Mouse (Mus musculus): ENCODE measurements at regions not wholly inside any gene's neighbourhood (a gene's known extent, or its start where the extent isn't known, plus 50 kb on each side); places are given as distances from the start of the nearest gene placed in this dataset.

- no peak overlapping the region for H3K9ac ChIP-seq
- H3K36me3 ChIP-seq (replicated peaks) = no peaks in the 10 kb centered on the region
- H3K4me3 ChIP-seq (replicated peaks) = no peak overlapping the region
- no peak overlapping the region for H3K4me2 ChIP-seq
- ATAC-seq (ENCODE audit: low FRiP score) = peak; percentile 57; the same call in 1 of the 2 replicates
- no peaks in the 10 kb centered on the region for H3K27me3 ChIP-seq
- H3K9me3 ChIP-seq = no peaks in the 10 kb centered on the region
- WGBS = 53% methylated on average over 2 of the region's 2 CpGs
- H3K4me1 ChIP-seq = no peaks in the 10 kb centered on the region
- no peak overlapping the region for H3K27ac ChIP-seq
Measured at GRCm38 (mm10) chr1:28677700-28678099, 102.4 kb downstream of the Gm597 start.

- Histone ChIP-seq H3K36me3 (replicated peaks) (no peaks in the 10 kb centered on the region), H3K4me2 (no peak overlapping the region), H3K27me3 (no peaks in the 10 kb centered on the region), H3K27ac (no peak overlapping the region), H3K4me1 (no peaks in the 10 kb centered on the region), H3K9me3 (no peaks in the 10 kb centered on the region), H3K9ac (no peak overlapping the region), H3K4me3 (replicated peaks) (no peak overlapping the region)
- no peak for ATAC-seq (ENCODE audit: low FRiP score)
- WGBS = 58% methylated on average over 1 of the region's 1 CpGs
Measured at GRCm38 (mm10) chr1:28675336-28675735, 104.7 kb downstream of the Gm597 start.

DNA sequence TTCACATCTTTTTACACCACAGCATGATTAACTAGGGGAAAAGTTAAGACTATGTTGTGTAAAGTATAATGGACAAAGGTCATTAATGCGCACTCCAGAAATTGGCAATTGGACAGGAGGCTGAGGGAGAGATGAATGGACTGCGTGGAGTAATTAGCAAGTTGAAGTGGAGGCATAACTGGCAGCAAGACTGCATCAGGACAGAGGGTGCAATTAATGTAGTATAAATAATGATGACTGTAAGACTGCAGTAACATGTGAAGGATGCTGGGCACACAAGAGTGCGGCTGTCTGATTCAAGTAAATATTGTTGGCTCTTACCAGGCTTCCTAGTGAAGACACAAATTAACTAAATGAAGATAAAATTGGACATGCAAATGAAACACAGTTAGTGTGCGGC lies 139.2 kb downstream of the Gm597 start:
- H3K4me1 ChIP-seq = no peaks in the 10 kb centered on the region
- WGBS = 53% methylated on average over 4 of the region's 4 CpGs
- H3K9me3 ChIP-seq = no peaks in the 10 kb centered on the region
- H3K9ac ChIP-seq = no peak overlapping the region
- no peak overlapping the region for H3K27ac ChIP-seq
- no peaks in the 10 kb centered on the region for H3K36me3 ChIP-seq (replicated peaks)
- H3K27me3 ChIP-seq = no peaks in the 10 kb centered on the region
- H3K4me3 ChIP-seq (replicated peaks) = no peak overlapping the region
- ATAC-seq (ENCODE audit: low FRiP score) = peak; percentile 77
- no peak overlapping the region for H3K4me2 ChIP-seq

DNA sequence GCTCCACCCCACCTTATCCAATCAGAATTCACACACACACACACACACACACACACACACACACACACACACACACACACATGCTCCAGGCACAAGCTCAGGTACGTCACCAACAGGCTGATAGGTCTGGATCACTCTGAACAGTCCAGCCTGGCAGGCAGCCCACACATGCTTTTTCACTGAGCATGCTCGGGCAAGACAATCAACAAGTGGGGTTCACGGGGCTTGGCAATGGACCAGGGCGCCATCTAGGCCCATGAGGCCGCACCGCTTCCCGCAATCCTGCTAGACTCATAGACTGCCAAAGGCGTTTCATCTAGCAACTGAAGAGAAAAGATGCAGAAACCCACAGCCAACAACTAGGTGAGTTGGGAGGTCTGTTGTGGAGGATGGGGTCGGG lies 157.3 kb downstream of the Gm597 start:
- Histone ChIP-seq H3K36me3 (replicated peaks) (no peaks in the 10 kb centered on the region), H3K9me3 (no peaks in the 10 kb centered on the region), H3K27me3 (no peaks in the 10 kb centered on the region), H3K4me2 (no peak overlapping the region), H3K9ac (no peak overlapping the region), H3K27ac (no peak overlapping the region), H3K4me1 (no peaks in the 10 kb centered on the region), H3K4me3 (replicated peaks) (no peak overlapping the region)
- no peak for ATAC-seq (ENCODE audit: low FRiP score)
- 86% methylated on average over 9 of the region's 9 CpGs for WGBS

DNA sequence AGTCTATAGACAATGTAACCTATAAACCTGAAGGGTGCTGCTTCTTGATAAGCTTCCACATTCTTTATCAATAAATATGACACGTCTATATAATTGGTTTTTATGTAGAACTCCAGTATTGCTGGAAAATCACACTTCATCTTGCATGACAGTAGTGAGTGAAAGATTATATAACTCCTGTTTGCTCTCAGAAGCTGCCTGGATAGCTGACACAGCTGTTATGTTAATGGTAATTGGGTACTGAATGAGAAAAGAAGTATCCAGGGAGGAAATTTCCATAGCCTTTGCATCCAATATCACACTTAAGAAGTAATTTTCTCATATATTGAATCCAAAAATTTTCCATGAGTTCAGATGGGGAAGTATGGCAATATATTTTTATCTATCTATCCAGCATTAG lies 177.7 kb downstream of the Gm597 start:
- Histone ChIP-seq H3K9ac (no peak overlapping the region), H3K27ac (no peak overlapping the region), H3K4me2 (no peak overlapping the region), H3K36me3 (replicated peaks) (no peaks in the 10 kb centered on the region), H3K4me3 (replicated peaks) (no peak overlapping the region), H3K4me1 (no peaks in the 10 kb centered on the region), H3K27me3 (no peaks in the 10 kb centered on the region), H3K9me3 (no peaks in the 10 kb centered on the region)
- WGBS = 75% methylated on average over 1 of the region's 1 CpGs
- no peak for ATAC-seq (ENCODE audit: low FRiP score)

- no peaks in the 10 kb centered on the region for H3K36me3 ChIP-seq (replicated peaks)
- no peak for ATAC-seq (ENCODE audit: low FRiP score)
Measured at GRCm38 (mm10) chr1:28565383-28566154, 214.5 kb downstream of the Gm597 start.

DNA sequence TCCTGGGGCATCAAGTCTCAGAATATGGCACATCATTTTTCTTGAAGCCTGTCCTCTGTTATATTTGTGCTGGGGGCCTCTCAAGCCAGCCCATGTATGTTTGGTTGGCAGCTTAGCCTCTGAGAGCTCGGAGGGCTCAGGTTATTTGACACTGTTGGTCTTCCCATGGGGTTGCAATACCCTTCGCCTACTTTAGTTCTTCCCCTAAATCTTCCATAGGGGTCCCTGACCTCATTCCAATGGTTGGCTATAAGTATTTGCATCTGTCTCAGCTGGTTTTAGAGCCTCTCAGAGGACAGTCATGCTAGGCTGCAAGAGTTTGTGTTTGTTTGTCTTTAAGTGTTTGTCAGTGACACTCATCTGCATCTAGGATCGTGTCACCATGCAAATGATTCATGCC lies 216.2 kb downstream of the Gm597 start:
- Histone ChIP-seq H3K36me3 (replicated peaks) (no peaks in the 10 kb centered on the region), H3K9me3 (no peaks in the 10 kb centered on the region), H3K9ac (no peak overlapping the region), H3K27ac (no peak overlapping the region), H3K4me3 (replicated peaks) (no peak overlapping the region), H3K4me2 (no peak overlapping the region), H3K27me3 (no peaks in the 10 kb centered on the region), H3K4me1 (no peaks in the 10 kb centered on the region)
- WGBS = 81% methylated on average over 3 of the region's 3 CpGs
- ATAC-seq (ENCODE audit: low FRiP score) = no peak

More at GRCm38 (mm10) chr1:28565383-28566154, 214.5 kb downstream of the Gm597 start:
- no peaks in the 10 kb centered on the region for H3K9me3 ChIP-seq
- no peak overlapping the region for H3K27ac ChIP-seq
- no peak overlapping the region for H3K4me3 ChIP-seq (replicated peaks)
- H3K9ac ChIP-seq = no peak overlapping the region
- WGBS = 92% methylated on average over 11 of the region's 11 CpGs
- H3K27me3 ChIP-seq = no peaks in the 10 kb centered on the region
- H3K4me2 ChIP-seq = no peak overlapping the region
- H3K4me1 ChIP-seq = no peaks in the 10 kb centered on the region

Data from forebrain, embryonic 12.5 days (tissue).